Mouse (Mus musculus) C2C12 (cell line): ENCODE data around the gene Cda.

Source experiments
- CEBPB ChIP-seq: IDR thresholded peaks from one replicate; pipeline ENCODE4 v1.6.1; 2011; ENCODE audit warnings: low read depth, mild to moderate bottlenecking, control low read depth, moderate library complexity
- CTCF ChIP-seq: IDR thresholded peaks from one replicate; pipeline ENCODE4 v1.5.1; 2011; ENCODE audit not compliant: control insufficient read depth, insufficient read depth, insufficient read length
- MAX ChIP-seq: IDR thresholded peaks from one replicate; pipeline ENCODE4 v1.6.1; 2011; ENCODE audit warnings: mild to moderate bottlenecking, control low read depth
- MYOD1 ChIP-seq: IDR thresholded peaks from one replicate; pipeline ENCODE4 v1.6.1; 2011; ENCODE audit warnings: low read depth; ENCODE audit not compliant: control insufficient read depth, insufficient read length
- MYOG ChIP-seq: IDR thresholded peaks from one replicate; pipeline ENCODE4 v1.6.1; 2011; ENCODE audit not compliant: control insufficient read depth, insufficient read length; ENCODE audit errors: extremely low read depth
- USF1 ChIP-seq: IDR thresholded peaks from one replicate; pipeline ENCODE4 v1.6.1; 2011; ENCODE audit warnings: low read depth, mild to moderate bottlenecking, control low read depth, moderate library complexity

- no peak for TF ChIP-seq CTCF
- TF ChIP-seq USF1: no peak
- no peak for TF ChIP-seq CEBPB
- TF ChIP-seq MAX: no peak
- TF ChIP-seq MYOG: no peak
- TF ChIP-seq MYOD1: no peak
Measured at GRCm38 (mm10) chr4:138313021-138313420, 54.8 kb downstream of the Cda start.
